Mouse (Mus musculus) heart, postnatal 0 days (tissue): ENCODE data around the gene Tmem56. TPM values are rescaled to one million over a fixed set of nuclear protein-coding genes. Genes with fewer than 3 reads are reported as not detected.

Experiments
- ATAC-seq: fragments of 200-750 bp; cut with Nextera tagmentation; 2 replicates; pipeline ENCODE4 v1.8.0; 2017; ENCODE audit warnings: low read depth, moderate number of reproducible peaks, moderate library complexity; ENCODE audit not compliant: insufficient read depth
- DNase-seq: peaks from one replicate; pipeline ENCODE4 v3.0.0-alpha.2; 2016; ENCODE audit warnings: low spot score
- H3K27ac ChIP-seq: fragments of 300-500 bp; sonication (generic); 2 replicates; pipeline ENCODE4 v1.5.1; 2014; ENCODE audit warnings: low read depth, mild to moderate bottlenecking
- H3K27me3 ChIP-seq: fragments of 300-500 bp; sonication (generic); 2 replicates; pipeline ENCODE4 v1.6.1; 2014; ENCODE audit warnings: low read length, mixed read lengths; ENCODE audit not compliant: control insufficient read depth, insufficient read depth
- H3K36me3 ChIP-seq: fragments of 300-500 bp; sonication (generic); replicated peaks from 2 replicates; pipeline ENCODE4 v1.6.1; 2014; ENCODE audit warnings: low read length, mixed read lengths; ENCODE audit not compliant: control insufficient read depth, insufficient read depth
- H3K4me1 ChIP-seq: fragments of 300-500 bp; sonication (generic); 2 replicates; pipeline ENCODE4 v1.6.1; 2014; ENCODE audit warnings: antibody characterized with exemption; ENCODE audit not compliant: control insufficient read depth, insufficient read depth
- H3K4me2 ChIP-seq: fragments of 300-500 bp; sonication (generic); 2 replicates; pipeline ENCODE4 v1.6.1; 2014; ENCODE audit warnings: low read depth, mild to moderate bottlenecking, low read length, moderate library complexity
- H3K4me3 ChIP-seq: fragments of 300-500 bp; sonication (generic); 2 replicates; pipeline ENCODE4 v1.5.1; 2014; ENCODE audit warnings: low read depth, low read length
- H3K9ac ChIP-seq: fragments of 300-500 bp; sonication (generic); replicated peaks from 2 replicates; pipeline ENCODE4 v1.6.1; 2014; ENCODE audit warnings: low read depth, low read length, mixed read lengths
- H3K9me3 ChIP-seq: fragments of 300-500 bp; sonication (generic); replicated peaks from 2 replicates; pipeline ENCODE4 v1.6.1; 2016; ENCODE audit warnings: low read length; ENCODE audit not compliant: control insufficient read depth
- CTCF ChIP-seq: IDR thresholded peaks from 2 replicates; pipeline ENCODE4 v1.5.1; 2016; ENCODE audit warnings: antibody characterized with exemption, control low read depth, low read depth
- EP300 ChIP-seq: IDR thresholded peaks from 2 replicates; pipeline ENCODE4 v1.6.1; 2016; ENCODE audit warnings: antibody characterized with exemption, low read depth
- WGBS: fragments of 180-500 bp; shearing (Covaris S2); extraction: QIAGEN DNeasy Blood & Tissue Kit; methylation state at CpG from one replicate; pipeline ENCODE4 v1.1.7; 2014; 5-methylcytosine and 5-hydroxymethylcytosine counted together
- polyA plus RNA-seq: library from polyadenylated mRNA; unstranded; fragments of >200 nt; fragmentation: Nextera tagmentation; extraction: Ambion mirVana; gene quantifications from 2 replicates; pipeline ENCODE4 v1.2.1, GENCODE M21; 2015
- total RNA-seq: library from RNA; depleted of rRNA; stranded (reverse); fragments of >200 nt; gene quantifications from 2 replicates; pipeline ENCODE4 v1.2.3, GENCODE M21; 2014; ENCODE audit warnings: low replicate concordance

Tmem56 gene
- total and polyA plus RNA-seq, 2 experiments from 2014 or later = 0.36 to 4.4 TPM

GRCm38 (mm10) chr3:121160424-121160823, 122.5 kb downstream of the Tmem56 start:
- 33% methylated on average over 4 of the region's 4 CpGs for WGBS
- H3K27ac ChIP-seq = no peak overlapping the region
- no peaks in the 10 kb centered on the region for H3K36me3 ChIP-seq
- no peak overlapping the region for H3K4me2 ChIP-seq
- no peak for DNase-seq
- H3K9ac ChIP-seq = no peak overlapping the region
- TF ChIP-seq CTCF (no peak), EP300 (no peak)
- ATAC-seq = no peak
- H3K4me1 ChIP-seq = no peaks in the 10 kb centered on the region
- no peaks in the 10 kb centered on the region for H3K9me3 ChIP-seq
- H3K27me3 ChIP-seq = no peaks in the 10 kb centered on the region
- no peak overlapping the region for H3K4me3 ChIP-seq

DNA sequence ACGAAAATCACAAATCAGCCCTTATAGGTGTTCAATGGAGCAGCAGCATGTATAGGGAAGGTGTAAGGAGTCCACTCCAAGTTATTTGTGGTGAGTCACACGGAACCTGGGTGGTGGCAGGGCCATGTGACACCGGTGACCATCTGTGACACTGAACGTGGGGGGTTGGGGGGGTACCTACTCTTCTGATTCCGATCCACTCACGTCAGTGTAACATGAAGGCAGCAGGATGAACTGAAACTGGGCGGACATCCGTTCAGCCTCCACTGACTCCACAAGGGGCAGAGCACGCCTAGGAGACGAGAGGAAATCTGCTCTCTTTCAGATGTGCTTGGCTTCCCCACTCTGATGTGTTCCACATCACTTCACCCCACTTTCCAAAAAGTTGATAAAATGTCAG, 123.3 kb downstream of the Tmem56 start:
- no peak for TF ChIP-seq CTCF
- TF ChIP-seq EP300 = no peak
- Histone ChIP-seq H3K27me3 (no peaks in the 10 kb centered on the region), H3K4me1 (no peaks in the 10 kb centered on the region), H3K9me3 (no peaks in the 10 kb centered on the region), H3K4me3 (no peak overlapping the region), H3K9ac (no peak overlapping the region), H3K36me3 (no peaks in the 10 kb centered on the region), H3K4me2 (no peak overlapping the region), H3K27ac (no peak overlapping the region)
- 69% methylated on average over 10 of the region's 10 CpGs for WGBS
- ATAC-seq (no peak), DNase-seq (no peak)

DNA sequence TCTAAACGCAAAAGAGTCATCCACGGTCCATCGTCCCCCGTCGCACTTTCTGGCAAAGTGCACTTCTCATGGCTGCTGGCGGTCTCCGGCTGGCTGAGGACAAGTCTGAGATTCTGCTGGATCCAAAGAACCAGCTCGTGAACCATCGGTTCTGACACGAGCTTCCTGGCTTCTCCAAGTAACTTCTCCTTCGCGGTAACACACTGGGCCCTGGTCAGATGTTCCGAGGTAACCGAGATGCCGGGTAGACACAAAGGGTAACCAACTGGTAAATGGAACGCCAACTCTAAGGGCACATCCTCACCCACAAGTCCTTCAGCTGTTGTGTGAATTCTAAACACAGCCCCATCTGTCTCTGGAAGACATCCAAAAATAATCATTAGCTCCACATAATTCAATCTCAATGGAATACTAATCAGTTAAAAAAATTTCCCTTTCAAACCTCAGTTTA, 124.0 kb downstream of the Tmem56 start:
- Histone ChIP-seq H3K4me2 (no peak overlapping the region), H3K4me1 (no peaks in the 10 kb centered on the region), H3K27me3 (no peaks in the 10 kb centered on the region), H3K36me3 (no peaks in the 10 kb centered on the region), H3K9ac (no peak overlapping the region), H3K27ac (no peak overlapping the region), H3K9me3 (no peaks in the 10 kb centered on the region), H3K4me3 (no peak overlapping the region)
- no peak for ATAC-seq
- TF ChIP-seq CTCF (no peak), EP300 (no peak)
- DNase-seq = no peak
- WGBS = 88% methylated on average over 16 of the region's 16 CpGs

DNA sequence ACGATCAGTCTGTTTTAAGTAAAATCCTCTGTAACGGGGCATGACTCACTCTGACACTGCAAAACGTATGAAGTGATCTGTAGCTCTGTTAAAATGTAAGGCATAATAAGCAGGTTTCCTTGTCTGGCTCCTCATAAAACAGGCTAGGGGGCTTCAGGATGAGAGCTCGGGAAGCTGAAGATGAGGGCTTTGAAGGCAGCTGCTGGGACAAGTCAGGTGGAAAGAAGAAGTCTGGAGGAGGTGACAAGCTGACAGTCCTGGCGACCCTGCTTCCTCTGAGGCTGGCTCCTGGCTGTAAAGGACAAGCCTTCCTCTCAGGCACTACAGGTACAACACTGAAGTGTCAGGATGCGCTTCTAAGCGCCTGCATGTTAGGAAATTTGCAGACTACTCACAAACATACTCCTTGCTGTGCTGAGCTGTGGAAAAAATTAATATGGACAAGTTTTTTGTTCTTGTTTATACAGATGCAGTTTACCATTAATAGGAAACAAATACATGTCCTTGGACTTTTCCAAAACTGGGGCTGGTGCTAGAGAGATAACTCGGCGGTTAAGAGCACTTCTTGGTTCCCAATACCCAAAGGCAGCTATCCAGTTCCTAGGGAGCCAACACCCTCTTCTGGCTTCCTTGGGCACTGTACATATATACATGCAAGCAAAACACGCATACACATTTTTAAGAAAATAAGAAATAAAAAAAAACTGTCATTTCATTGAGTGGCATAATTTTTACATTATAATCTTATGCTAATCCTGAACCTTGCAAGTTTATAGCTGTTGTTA, 125.2 kb downstream of the Tmem56 start:
- DNase-seq = no peak
- H3K4me3 ChIP-seq = no peak overlapping the region
- H3K36me3 ChIP-seq = no peaks in the 10 kb centered on the region
- 77% methylated on average over 10 of the region's 10 CpGs for WGBS
- H3K27me3 ChIP-seq = no peaks in the 10 kb centered on the region
- no peak overlapping the region for H3K9ac ChIP-seq
- H3K9me3 ChIP-seq = no peaks in the 10 kb centered on the region
- H3K4me2 ChIP-seq = no peak overlapping the region
- ATAC-seq = no peak
- H3K27ac ChIP-seq = no peak overlapping the region
- H3K4me1 ChIP-seq = no peaks in the 10 kb centered on the region
- no peak for TF ChIP-seq EP300
- TF ChIP-seq CTCF = no peak

- 78% methylated on average over 11 of the region's 11 CpGs for WGBS
Measured at GRCm38 (mm10) chr3:121156451-121157186, 126.3 kb downstream of the Tmem56 start.

More at GRCm38 (mm10) chr3:121156451-121157186, 126.3 kb downstream of the Tmem56 start:
- no peak for ATAC-seq
- H3K4me1 ChIP-seq = no peaks in the 10 kb centered on the region
- H3K4me3 ChIP-seq = no peak overlapping the region
- no peak overlapping the region for H3K9ac ChIP-seq
- DNase-seq = no peak
- TF ChIP-seq CTCF (no peak), EP300 (no peak)
- H3K27me3 ChIP-seq = no peaks in the 10 kb centered on the region
- no peak overlapping the region for H3K4me2 ChIP-seq
- H3K27ac ChIP-seq = no peak overlapping the region
- no peaks in the 10 kb centered on the region for H3K9me3 ChIP-seq
- no peaks in the 10 kb centered on the region for H3K36me3 ChIP-seq
